Mouse (Mus musculus): ENCODE results near the gene Wipi1. TPM values are rescaled to one million over a fixed set of nuclear protein-coding genes. Genes with fewer than 3 reads are reported as not detected.
"Not testable (repeated sequence)": the region's sequence is repeated elsewhere in the genome, so short reads cannot be mapped to it uniquely, and the experiment has no call there.

The Wipi1 gene
- polyA plus RNA-seq, 1 experiment from 2014 or later, result 18.4 TPM

DNA sequence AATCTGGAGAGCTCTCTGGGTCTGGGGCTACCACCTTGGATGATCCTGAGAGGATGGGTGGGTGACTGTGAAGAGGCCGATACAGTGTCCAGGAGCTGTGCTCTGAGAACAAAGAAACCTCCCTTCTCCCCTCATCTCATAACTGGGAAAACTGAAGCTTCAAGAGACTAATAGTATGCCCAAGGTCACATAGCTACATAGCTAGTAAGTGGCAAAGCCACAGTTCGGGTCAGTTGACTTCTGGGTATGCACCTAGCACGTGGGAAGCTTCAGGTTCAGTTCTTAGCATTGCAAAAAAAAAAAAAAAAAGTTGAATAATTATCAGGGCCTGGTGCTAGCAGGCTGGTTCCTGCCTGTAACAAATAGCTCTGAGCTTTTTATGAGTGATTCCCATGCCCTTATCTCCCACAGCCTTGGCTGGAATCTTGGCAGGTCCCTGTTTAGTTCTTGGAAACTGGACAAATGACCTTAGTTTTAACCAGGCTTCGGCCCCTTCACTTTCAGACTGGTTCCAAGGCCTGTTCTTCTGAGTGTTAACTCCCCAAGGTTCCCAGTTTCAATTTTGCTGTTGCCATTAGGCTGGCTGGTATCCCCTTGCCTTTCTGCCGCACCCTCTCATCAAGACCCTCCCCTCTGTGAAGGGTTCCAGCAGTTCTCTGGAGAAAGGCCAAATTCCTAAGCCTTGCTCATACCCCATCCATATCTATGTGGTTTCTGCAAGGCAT is 29.9 kb upstream of the Wipi1 start:
- Histone ChIP-seq H3K4me3 (no peak overlapping the region), H3K9me3 (no peaks in the 10 kb centered on the region), H3K4me1 (no peaks in the 10 kb centered on the region), H3K36me3 (replicated peaks) (no peaks in the 10 kb centered on the region), H3K27ac (no peak overlapping the region), H3K27me3 (ENCODE audit: poor library complexity, severe bottlenecking) (no peaks in the 10 kb centered on the region)
- DNase-seq (ENCODE audit: extremely low spot score, low spot score), result no peak
- 86% methylated on average over 5 of the region's 5 CpGs for WGBS

DNA sequence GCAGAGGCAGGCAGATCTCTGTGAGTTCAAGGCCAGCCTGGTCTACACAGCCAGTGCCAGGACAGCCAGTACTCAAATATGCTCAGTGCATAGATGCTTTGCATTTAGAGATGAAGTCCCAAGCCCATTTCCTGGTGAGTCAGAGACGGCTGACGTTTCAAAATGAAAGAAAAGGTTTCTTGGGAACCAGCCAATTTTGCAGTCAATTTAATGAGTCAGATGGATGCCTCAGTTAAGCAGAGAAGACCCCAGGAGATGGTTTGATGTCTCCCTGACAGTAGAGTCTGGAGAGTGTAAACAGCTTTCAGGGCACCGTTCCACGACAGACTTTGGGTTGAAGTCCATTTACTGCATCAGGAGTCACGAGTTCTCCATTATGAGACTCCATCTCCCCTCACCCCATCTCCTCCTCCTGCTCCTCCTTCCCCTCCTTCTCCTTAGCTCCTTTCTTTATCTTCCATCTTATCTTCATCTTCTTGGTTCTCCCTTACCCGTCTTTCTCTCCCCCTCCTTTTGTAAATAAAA is 24.2 kb upstream of the Wipi1 start:
- H3K36me3 ChIP-seq (replicated peaks), result no peaks in the 10 kb centered on the region
- no peaks in the 10 kb centered on the region for H3K9me3 ChIP-seq
- 89% methylated on average over 6 of the region's 6 CpGs for WGBS
- 0 out of 2 replicates have a peak, but pooled peaks cover 6% of the 10 kb centered on the region for H3K4me1 ChIP-seq
- H3K27ac ChIP-seq, result no peak overlapping the region
- no peaks in the 10 kb centered on the region for H3K27me3 ChIP-seq (ENCODE audit: poor library complexity, severe bottlenecking)
- no peak for DNase-seq (ENCODE audit: extremely low spot score, low spot score)
- no peak overlapping the region for H3K4me3 ChIP-seq

DNA sequence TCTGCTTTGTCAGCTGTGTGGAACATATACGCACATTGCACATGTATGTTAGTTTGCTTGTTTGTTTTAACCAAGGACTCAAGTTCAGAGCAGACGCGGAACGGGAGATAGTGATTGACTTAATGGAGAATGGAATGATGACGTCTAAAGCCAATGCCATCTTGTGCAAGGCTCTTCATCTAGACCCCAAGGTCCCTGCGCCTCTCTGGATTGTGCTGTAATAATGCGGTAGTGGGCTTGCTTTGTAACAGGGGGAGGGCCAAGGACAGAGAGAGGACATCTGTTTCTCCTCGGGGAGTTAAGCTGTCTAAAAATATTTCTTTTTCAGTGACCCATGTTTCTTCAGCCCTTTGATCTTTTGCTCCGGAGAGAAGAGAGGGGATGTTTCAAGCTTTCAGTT is 23.2 kb upstream of the Wipi1 start:
- no peaks in the 10 kb centered on the region for H3K9me3 ChIP-seq
- no peak overlapping the region for H3K4me3 ChIP-seq
- H3K27me3 ChIP-seq (ENCODE audit: poor library complexity, severe bottlenecking), result no peaks in the 10 kb centered on the region
- no peaks in the 10 kb centered on the region for H3K36me3 ChIP-seq (replicated peaks)
- 80% methylated on average over 9 of the region's 9 CpGs for WGBS
- no peak for DNase-seq (ENCODE audit: extremely low spot score, low spot score)
- H3K4me1 ChIP-seq, result 0 out of 2 replicates have a peak, but pooled peaks cover 6% of the 10 kb centered on the region
- no peak overlapping the region for H3K27ac ChIP-seq

GRCm38 (mm10) chr11:109629021-109629521 is 17.3 kb upstream of the Wipi1 start:
- Histone ChIP-seq H3K36me3 (replicated peaks) (no peaks in the 10 kb centered on the region), H3K9me3 (no peaks in the 10 kb centered on the region), H3K27ac (no peak overlapping the region), H3K4me1 (no peaks in the 10 kb centered on the region), H3K4me3 (no peak overlapping the region), H3K27me3 (ENCODE audit: poor library complexity, severe bottlenecking) (no peaks in the 10 kb centered on the region)
- WGBS, result 80% methylated on average over 10 of the region's 10 CpGs
- no peak for DNase-seq (ENCODE audit: extremely low spot score, low spot score)

GRCm38 (mm10) chr11:109628099-109628498 is 16.3 kb upstream of the Wipi1 start:
- H3K36me3 ChIP-seq (replicated peaks), result no peaks in the 10 kb centered on the region
- no peak overlapping the region for H3K4me3 ChIP-seq
- 92% methylated on average over 3 of the region's 3 CpGs for WGBS
- no peaks in the 10 kb centered on the region for H3K9me3 ChIP-seq
- H3K27me3 ChIP-seq (ENCODE audit: poor library complexity, severe bottlenecking), result no peaks in the 10 kb centered on the region
- DNase-seq (ENCODE audit: extremely low spot score, low spot score), result no peak
- H3K4me1 ChIP-seq, result peaks cover 2% of the 10 kb centered on the region; the same call in 1 of the 2 replicates
- no peak overlapping the region for H3K27ac ChIP-seq

DNA sequence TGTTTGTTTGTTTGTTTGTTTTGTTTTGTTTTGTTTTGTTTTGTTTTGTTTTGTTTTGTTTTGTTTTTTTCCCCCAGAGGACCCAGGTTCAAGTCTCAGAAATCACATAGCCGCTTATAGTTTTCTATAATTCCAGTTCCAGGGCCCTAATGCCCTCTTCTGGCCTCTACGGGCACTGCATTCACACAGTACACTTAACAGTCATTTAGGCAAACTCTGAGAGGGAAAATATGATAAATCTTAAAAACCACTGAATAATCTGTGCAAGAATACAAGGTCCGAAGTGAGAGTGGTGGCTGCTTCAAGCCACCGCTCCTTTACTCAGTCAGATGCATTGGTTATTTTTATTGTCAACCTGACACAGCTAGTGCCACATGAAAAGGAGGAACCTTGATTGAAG is 15.9 kb upstream of the Wipi1 start:
- WGBS, result 83% methylated on average over 4 of the region's 4 CpGs
- peaks cover 4% of the 10 kb centered on the region for H3K4me1 ChIP-seq
- no peak for DNase-seq (ENCODE audit: extremely low spot score, low spot score)
- H3K27ac ChIP-seq, result no peak overlapping the region
- no peak overlapping the region for H3K4me3 ChIP-seq
- H3K36me3 ChIP-seq (replicated peaks), result no peaks in the 10 kb centered on the region
- H3K27me3 ChIP-seq (ENCODE audit: poor library complexity, severe bottlenecking), result no peaks in the 10 kb centered on the region
- no peaks in the 10 kb centered on the region for H3K9me3 ChIP-seq

DNA sequence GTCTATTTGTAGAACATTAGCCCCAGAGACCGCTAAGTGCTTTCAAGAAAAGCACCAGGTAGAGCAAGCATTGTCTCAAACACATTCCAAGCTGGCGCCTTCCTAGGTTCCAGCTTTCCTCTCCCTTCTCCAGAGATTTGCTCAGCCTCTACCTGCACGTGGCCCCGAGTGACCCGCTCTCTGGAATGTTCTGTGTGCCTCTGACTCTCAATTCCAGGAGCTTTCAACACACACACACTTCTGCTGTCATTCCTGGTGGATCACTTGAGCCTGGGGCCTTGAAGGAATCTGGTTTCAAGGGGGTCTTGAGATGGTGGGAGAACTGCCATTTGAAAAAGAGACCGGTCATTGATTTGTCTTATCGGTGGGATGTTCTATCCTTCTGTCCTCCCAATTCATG is 11.5 kb upstream of the Wipi1 start:
- no peak overlapping the region for H3K4me3 ChIP-seq
- no peaks in the 10 kb centered on the region for H3K9me3 ChIP-seq
- H3K27ac ChIP-seq, result no peak overlapping the region
- H3K27me3 ChIP-seq (ENCODE audit: poor library complexity, severe bottlenecking), result peaks cover 4% of the 10 kb centered on the region; the same call in 1 of the 2 replicates
- H3K4me1 ChIP-seq, result peaks cover 11% of the 10 kb centered on the region
- WGBS, result 95% methylated on average over 7 of the region's 7 CpGs
- DNase-seq (ENCODE audit: extremely low spot score, low spot score), result no peak
- no peaks in the 10 kb centered on the region for H3K36me3 ChIP-seq (replicated peaks)

GRCm38 (mm10) chr11:109622518-109623037 is 10.8 kb upstream of the Wipi1 start:
- Histone ChIP-seq H3K27me3 (ENCODE audit: poor library complexity, severe bottlenecking) (peaks cover 4% of the 10 kb centered on the region; the same call in 1 of the 2 replicates), H3K9me3 (no peaks in the 10 kb centered on the region), H3K36me3 (replicated peaks) (no peaks in the 10 kb centered on the region), H3K27ac (no peak overlapping the region), H3K4me3 (no peak overlapping the region), H3K4me1 (peaks cover 11% of the 10 kb centered on the region)
- 56% methylated on average over 15 of the region's 15 CpGs for WGBS
- no peak for DNase-seq (ENCODE audit: extremely low spot score, low spot score)

DNA sequence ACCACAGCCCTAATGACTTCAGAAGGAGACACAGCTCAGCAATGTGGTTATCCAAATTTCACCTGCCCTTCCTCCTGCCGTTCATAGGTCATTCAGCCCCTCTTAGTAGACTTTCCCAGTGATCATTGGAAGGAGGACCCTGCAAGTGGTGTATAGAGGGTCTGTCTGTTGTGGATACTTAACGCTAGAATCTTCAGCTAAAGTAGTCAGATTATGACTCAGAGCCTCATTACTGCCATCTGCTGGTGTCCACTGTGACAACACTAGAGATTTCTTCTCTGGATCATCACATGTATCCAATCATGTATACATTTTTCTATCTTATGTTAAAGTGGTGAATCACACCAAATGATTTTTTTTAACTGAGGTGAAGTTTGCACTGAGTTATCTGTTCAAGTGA is 9.4 kb upstream of the Wipi1 start:
- Histone ChIP-seq H3K27me3 (ENCODE audit: poor library complexity, severe bottlenecking) (peaks cover 4% of the 10 kb centered on the region; the same call in 1 of the 2 replicates), H3K9me3 (no peaks in the 10 kb centered on the region), H3K4me1 (peaks cover 16% of the 10 kb centered on the region), H3K27ac (no peak overlapping the region), H3K36me3 (replicated peaks) (no peaks in the 10 kb centered on the region), H3K4me3 (no peak overlapping the region)
- peak; percentile 39 for DNase-seq (ENCODE audit: extremely low spot score, low spot score)
- 22% methylated on average over 2 of the region's 2 CpGs for WGBS

- 86% methylated on average over 6 of the region's 6 CpGs for WGBS
- no peaks in the 10 kb centered on the region for H3K36me3 ChIP-seq (replicated peaks)
- no peak for DNase-seq (ENCODE audit: extremely low spot score, low spot score)
These were observed 8.6 kb upstream of the Wipi1 start for GRCm38 (mm10) chr11:109620356-109620755.

DNA sequence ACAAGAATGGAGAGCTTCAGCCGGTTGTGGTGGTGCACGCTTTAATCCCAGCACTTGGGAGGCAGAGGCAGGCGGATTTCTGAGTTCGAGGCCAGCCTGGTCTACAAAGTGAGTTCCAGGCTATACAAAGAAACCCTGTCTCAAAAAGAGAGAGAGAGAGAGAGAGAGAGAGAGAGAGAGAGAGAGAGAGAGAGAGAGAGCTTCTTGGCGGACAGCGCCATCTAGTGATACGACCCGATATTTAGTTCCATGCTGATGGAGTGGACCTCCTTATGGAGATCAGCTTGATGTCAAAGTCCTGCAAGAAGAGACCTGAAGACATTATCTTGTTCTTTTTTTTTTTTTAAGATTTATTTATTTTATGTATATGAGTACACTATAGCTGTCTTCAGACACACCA is 7.3 kb upstream of the Wipi1 start:
- not testable (repeated sequence) for H3K27me3 ChIP-seq (ENCODE audit: poor library complexity, severe bottlenecking); H3K4me3 ChIP-seq; DNase-seq (ENCODE audit: extremely low spot score, low spot score); H3K27ac ChIP-seq; H3K9me3 ChIP-seq; H3K36me3 ChIP-seq (replicated peaks)
- peaks cover 19% of the 10 kb centered on the region for H3K4me1 ChIP-seq
- 38% methylated on average over 8 of the region's 8 CpGs for WGBS

More at GRCm38 (mm10) chr11:109620356-109620755, 8.6 kb upstream of the Wipi1 start:
- Histone ChIP-seq H3K27ac (no peak overlapping the region), H3K9me3 (no peaks in the 10 kb centered on the region), H3K4me3 (no peak overlapping the region), H3K27me3 (ENCODE audit: poor library complexity, severe bottlenecking) (peaks cover 4% of the 10 kb centered on the region; the same call in 1 of the 2 replicates), H3K4me1 (peaks cover 18% of the 10 kb centered on the region)

- H3K4me3 ChIP-seq, result no peak overlapping the region
- WGBS, result 72% methylated on average over 4 of the region's 4 CpGs
- peaks cover 17% of the 10 kb centered on the region for H3K4me1 ChIP-seq
- no peak overlapping the region for H3K27ac ChIP-seq
- H3K27me3 ChIP-seq (ENCODE audit: poor library complexity, severe bottlenecking), result peaks cover 10% of the 10 kb centered on the region; the same call in 1 of the 2 replicates
- DNase-seq (ENCODE audit: extremely low spot score, low spot score), result no peak
- no peaks in the 10 kb centered on the region for H3K9me3 ChIP-seq
- no peaks in the 10 kb centered on the region for H3K36me3 ChIP-seq (replicated peaks)
These were observed 5.0 kb upstream of the Wipi1 start for GRCm38 (mm10) chr11:109616766-109617165.

DNA sequence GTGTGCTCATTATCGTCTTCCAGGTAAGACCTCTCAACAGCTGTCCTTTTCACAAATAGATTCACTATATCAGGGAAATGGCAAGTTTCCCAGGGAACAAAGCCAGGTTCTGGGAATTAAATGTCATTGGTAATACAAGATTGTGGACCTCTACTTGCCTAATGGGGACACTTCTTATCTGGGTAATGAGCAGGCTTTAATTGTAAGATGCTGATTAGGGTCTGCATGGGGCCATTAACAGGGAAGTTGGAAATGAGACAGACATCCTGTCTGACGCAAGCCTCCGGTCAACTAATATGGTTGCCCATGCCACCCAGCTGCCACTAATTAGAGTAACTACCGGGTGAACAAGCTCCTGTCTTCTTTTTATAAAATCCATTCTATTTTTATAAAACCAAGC is 4.6 kb upstream of the Wipi1 start:
- WGBS, result 81% methylated on average over 4 of the region's 4 CpGs
- peaks cover 21% of the 10 kb centered on the region for H3K4me1 ChIP-seq
- DNase-seq (ENCODE audit: extremely low spot score, low spot score), result no peak
- no peaks in the 10 kb centered on the region for H3K36me3 ChIP-seq (replicated peaks)
- no peak overlapping the region for H3K27ac ChIP-seq
- H3K9me3 ChIP-seq, result no peaks in the 10 kb centered on the region
- H3K4me3 ChIP-seq, result no peak overlapping the region
- H3K27me3 ChIP-seq (ENCODE audit: poor library complexity, severe bottlenecking), result peaks cover 10% of the 10 kb centered on the region; the same call in 1 of the 2 replicates

Measured in forebrain, embryonic 10.5 days (tissue).